Comparison of ENCODE assay signal across 8 mouse cellular contexts in genomic region chr4:45532375-45532774, GRCm38 (mm10). TPM values are rescaled to one million over a fixed set of nuclear protein-coding genes. Genes with fewer than 3 reads are reported as not detected.
A peak's percentile ranks its signal among the peaks of the same experiment; 100 is the strongest.
DNase-seq lines count a peak whose midpoint lies in the region; ATAC-seq and TF ChIP-seq lines count a peak whose summit lies in the region.

Shb (minus strand) TSS chr4:45532470.

- no peaks in the 10 kb centered on the region for H3K79me2 ChIP-seq in heart, adult 2 months (replicated peaks; ENCODE audit: control insufficient read depth, insufficient read depth, low read length)

- no peak for TF ChIP-seq POLR2A in cortical plate, adult 2 months (IDR thresholded peaks at IDR 0.05; ENCODE audit: extremely low read depth, insufficient read depth, low read length)
- TF ChIP-seq POLR2A in heart, adult 2 months (IDR thresholded peaks at IDR 0.05; ENCODE audit: insufficient read depth, low read depth, low read length) = peak; percentile 43; the same call in 1 of the 2 replicates

- H3K27ac ChIP-seq in cortical plate, adult 2 months (ENCODE audit: insufficient read depth, low read length) = no peak within 1 kb of the TSS
- H3K27ac ChIP-seq in heart, adult 2 months = peak within 1 kb of the TSS; percentile 93
- H3K27ac ChIP-seq in liver, embryonic 15.5 days (replicated peaks) = peak within 1 kb of the TSS; percentile 94
- H3K27ac ChIP-seq in neural tube, embryonic 15.5 days (replicated peaks) = 0 out of 2 replicates have a peak within 1 kb of the TSS, but pooled peaks have one; percentile 5

- peak within 1 kb of the TSS; percentile 99 for H3K4me2 ChIP-seq in liver, embryonic 15.5 days
- peak within 1 kb of the TSS; percentile 94 for H3K4me2 ChIP-seq in neural tube, embryonic 15.5 days

- DNase-seq in right cerebral cortex, postnatal 14 days = peak; percentile 57
- DNase-seq in right cerebral cortex, adult 18-20 months = no peak
- peak; percentile 86 to 88 for DNase-seq in heart, adult 2 months
- DNase-seq in kidney, adult 18-20 months = peak; percentile 89

- intact Hi-C loops in heart, adult 2 months (cut with DNase I) = loop anchor here (5.0 to 10.0 kb wide), 3 partner anchors 95 to 518 kb away; partner anchors contain the start of genes Polr1e, Tomm5 and Zbtb5

- H3K9me3 ChIP-seq in liver, embryonic 15.5 days (replicated peaks) = no peaks in the 10 kb centered on the region
- no peaks in the 10 kb centered on the region for H3K9me3 ChIP-seq in neural tube, embryonic 15.5 days (replicated peaks)

- peaks cover 2% of the 10 kb centered on the region for H3K36me3 ChIP-seq in heart, adult 2 months (ENCODE audit: control insufficient read depth, insufficient read depth, low read length)
- 0 out of 2 replicates have a peak, but pooled peaks cover 4% of the 10 kb centered on the region for H3K36me3 ChIP-seq in liver, embryonic 15.5 days (replicated peaks)
- H3K36me3 ChIP-seq in neural tube, embryonic 15.5 days = no peaks in the 10 kb centered on the region

- H3K27me3 ChIP-seq in heart, adult 2 months (ENCODE audit: control insufficient read depth, insufficient read depth, low read length) = no peaks in the 10 kb centered on the region
- H3K27me3 ChIP-seq in liver, embryonic 15.5 days = peaks cover 28% of the 10 kb centered on the region
- 0 out of 2 replicates have a peak, but pooled peaks cover 3% of the 10 kb centered on the region for H3K27me3 ChIP-seq in neural tube, embryonic 15.5 days (replicated peaks)

- 0 out of 2 replicates have a peak, but pooled peaks have one; percentile 35 for TF ChIP-seq EP300 in heart, adult 2 months (IDR thresholded peaks at IDR 0.05; ENCODE audit: insufficient read depth, low read depth, low read length)

- H3K4me3 ChIP-seq in cortical plate, adult 2 months (ENCODE audit: insufficient read depth, low read length) = peak within 1 kb of the TSS; percentile 37; the same call in 1 of the 2 replicates
- peak within 1 kb of the TSS; percentile 86 for H3K4me3 ChIP-seq in heart, adult 2 months
- H3K4me3 ChIP-seq in liver, embryonic 15.5 days (replicated peaks) = peak within 1 kb of the TSS; percentile 91
- peak within 1 kb of the TSS; percentile 76 for H3K4me3 ChIP-seq in neural tube, embryonic 15.5 days (replicated peaks)

- TF ChIP-seq CTCF in cortical plate, adult 2 months (IDR thresholded peaks at IDR 0.05; ENCODE audit: extremely low read depth, insufficient read depth, low read length) = no peak
- TF ChIP-seq CTCF in heart, adult 2 months (IDR thresholded peaks at IDR 0.05) = no peak

- no peak within 1 kb of the TSS; the same call in 1 of the 2 replicates for H3K9ac ChIP-seq in heart, adult 2 months (ENCODE audit: low read depth, low read length)
- peak within 1 kb of the TSS; percentile 56 for H3K9ac ChIP-seq in liver, embryonic 15.5 days
- no peak within 1 kb of the TSS for H3K9ac ChIP-seq in neural tube, embryonic 15.5 days (replicated peaks)

- no peaks in the 10 kb centered on the region for H3K4me1 ChIP-seq in cortical plate, adult 2 months (ENCODE audit: control insufficient read depth, insufficient read depth, low read length)
- H3K4me1 ChIP-seq in heart, adult 2 months (ENCODE audit: control insufficient read depth, insufficient read depth, low read length) = peaks cover 11% of the 10 kb centered on the region
- H3K4me1 ChIP-seq in liver, embryonic 15.5 days (replicated peaks) = peaks cover 55% of the 10 kb centered on the region
- peaks cover 43% of the 10 kb centered on the region for H3K4me1 ChIP-seq in neural tube, embryonic 15.5 days

- no peak for ATAC-seq in liver, embryonic 15.5 days (ENCODE audit: insufficient read depth)
- no peak for ATAC-seq in neural tube, embryonic 15.5 days (ENCODE audit: low FRiP score)
- ATAC-seq in megakaryocyte-erythroid progenitor cell, adult 5-6 weeks (replicated peaks; ENCODE audit: low FRiP score, low TSS enrichment, poor library complexity, severe bottlenecking) = no peak

- WGBS in heart, adult 2 months = 13% methylated on average over 7 of the region's 7 CpGs
- WGBS in liver, embryonic 15.5 days (ENCODE audit: insufficient replicate concordance) = 13% methylated on average over 7 of the region's 7 CpGs
- WGBS in neural tube, embryonic 15.5 days = 15% methylated on average over 7 of the region's 7 CpGs

RNA-seq across cellular contexts. Expression of gene Shb, which starts in this region (rescaled TPM):
- 9.0 and 11.4 TPM in 2 replicates for polyA plus RNA-seq in cortical plate, adult 2 months (2012; rRNA removed)
- total RNA-seq in heart, adult 2 months (2021) = 10 to 100 TPM; 27.2 to 43.0 TPM
- polyA plus RNA-seq in heart, adult 2 months (2012; rRNA removed) = 19.2 and 19.4 TPM in 2 replicates
- polyA plus RNA-seq in liver, embryonic 15.5 days (2015; fragmentation: Nextera tagmentation; extraction: Ambion mirVana) = 2.9 and 3.9 TPM in 2 replicates
- 3.9 and 4.7 TPM in 2 replicates for polyA plus RNA-seq in neural tube, embryonic 15.5 days (2015; fragmentation: Nextera tagmentation; extraction: Ambion mirVana)
- 3.3 and 7.8 TPM in 2 replicates for total RNA-seq in megakaryocyte-erythroid progenitor cell, adult 5-6 weeks (2014; fragmentation: Nextera tagmentation)
- total RNA-seq in megakaryocyte-erythroid progenitor cell, adult 5-6 weeks (2017) = 0.50 and 8.9 TPM in 2 replicates

Comparison
In these comparisons a context has a peak if more than half of its experiments do, and no peak if none do; other contexts are left out.
1. H3K4me3 ChIP-seq: peak in every context shown above with its lines; median percentile 91 in liver, embryonic 15.5 days; 86 in heart, adult 2 months; 76 in neural tube, embryonic 15.5 days; 37 in cortical plate, adult 2 months.